Mouse (Mus musculus): ENCODE measurements around the gene Fbxl21. TPM values are rescaled to one million over a fixed set of nuclear protein-coding genes. Genes with fewer than 3 reads are reported as not detected.

Gene Fbxl21
- polyA plus RNA-seq, 1 experiment, result 2.2 TPM

DNA sequence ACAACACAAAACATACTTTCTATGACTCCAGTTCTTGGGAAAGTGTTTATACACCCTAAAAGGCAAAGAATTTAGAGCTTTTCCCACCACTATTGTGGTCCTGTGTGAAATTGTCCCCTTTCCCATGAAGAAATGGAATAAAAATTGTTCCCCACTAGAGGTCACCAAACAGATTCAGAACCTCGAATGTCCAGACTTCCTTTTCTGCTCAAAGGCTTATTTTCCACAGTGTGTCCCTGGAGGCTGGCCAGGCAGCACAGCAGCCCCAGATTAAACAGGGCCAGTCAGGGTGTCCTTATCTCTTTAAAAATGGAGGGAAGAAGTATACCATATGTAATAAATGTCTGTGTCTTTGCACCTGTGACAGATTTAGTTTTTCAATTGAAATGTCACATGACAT is 33.7 kb downstream of the Fbxl21 start:
- Histone ChIP-seq H3K36me3 (ENCODE audit: control insufficient read depth, insufficient read depth, low read length) (no peaks in the 10 kb centered on the region), H3K4me3 (ENCODE audit: low read depth, low read length) (no peak overlapping the region), H3K27me3 (ENCODE audit: control insufficient read depth, insufficient read depth, low read length) (no peaks in the 10 kb centered on the region), H3K4me1 (ENCODE audit: control insufficient read depth, insufficient read depth, insufficient read length, low read length) (peaks cover 20% of the 10 kb centered on the region), H3K27ac (ENCODE audit: insufficient read depth, low read depth, low read length) (no peak overlapping the region)
- WGBS, result 2% methylated on average over 1 of the region's 1 CpGs
- TF ChIP-seq CTCF (IDR thresholded peaks at IDR 0.05; ENCODE audit: extremely low read depth, insufficient read length, insufficient replicate concordance, low read depth, low read length) (no peak; the same call in 1 of the 2 replicates), POLR2A (IDR thresholded peaks at IDR 0.05; ENCODE audit: low read depth, low read length) (no peak)

- WGBS, result 54% methylated on average over 3 of the region's 3 CpGs
- no peaks in the 10 kb centered on the region for H3K36me3 ChIP-seq (ENCODE audit: control insufficient read depth, insufficient read depth, low read length)
- H3K4me3 ChIP-seq (ENCODE audit: low read depth, low read length), result no peak overlapping the region
- H3K4me1 ChIP-seq (ENCODE audit: control insufficient read depth, insufficient read depth, insufficient read length, low read length), result peaks cover 16% of the 10 kb centered on the region
- TF ChIP-seq CTCF (IDR thresholded peaks at IDR 0.05; ENCODE audit: extremely low read depth, insufficient read length, insufficient replicate concordance, low read depth, low read length), result no peak
- TF ChIP-seq POLR2A (IDR thresholded peaks at IDR 0.05; ENCODE audit: low read depth, low read length), result no peak
- H3K27ac ChIP-seq (ENCODE audit: insufficient read depth, low read depth, low read length), result no peak overlapping the region
- H3K27me3 ChIP-seq (ENCODE audit: control insufficient read depth, insufficient read depth, low read length), result no peaks in the 10 kb centered on the region
These were observed 34.4 kb downstream of the Fbxl21 start for GRCm38 (mm10) chr13:56556701-56557100.

GRCm38 (mm10) chr13:56558811-56559210 is 36.5 kb downstream of the Fbxl21 start:
- H3K27ac ChIP-seq (ENCODE audit: insufficient read depth, low read depth, low read length), result no peak overlapping the region
- TF ChIP-seq POLR2A (IDR thresholded peaks at IDR 0.05; ENCODE audit: low read depth, low read length) (no peak), CTCF (IDR thresholded peaks at IDR 0.05; ENCODE audit: extremely low read depth, insufficient read length, insufficient replicate concordance, low read depth, low read length) (no peak)
- H3K4me3 ChIP-seq (ENCODE audit: low read depth, low read length), result no peak overlapping the region
- peaks cover 15% of the 10 kb centered on the region for H3K4me1 ChIP-seq (ENCODE audit: control insufficient read depth, insufficient read depth, insufficient read length, low read length)
- no peaks in the 10 kb centered on the region for H3K27me3 ChIP-seq (ENCODE audit: control insufficient read depth, insufficient read depth, low read length)
- H3K36me3 ChIP-seq (ENCODE audit: control insufficient read depth, insufficient read depth, low read length), result no peaks in the 10 kb centered on the region
- 18% methylated on average over 3 of the region's 3 CpGs for WGBS

DNA sequence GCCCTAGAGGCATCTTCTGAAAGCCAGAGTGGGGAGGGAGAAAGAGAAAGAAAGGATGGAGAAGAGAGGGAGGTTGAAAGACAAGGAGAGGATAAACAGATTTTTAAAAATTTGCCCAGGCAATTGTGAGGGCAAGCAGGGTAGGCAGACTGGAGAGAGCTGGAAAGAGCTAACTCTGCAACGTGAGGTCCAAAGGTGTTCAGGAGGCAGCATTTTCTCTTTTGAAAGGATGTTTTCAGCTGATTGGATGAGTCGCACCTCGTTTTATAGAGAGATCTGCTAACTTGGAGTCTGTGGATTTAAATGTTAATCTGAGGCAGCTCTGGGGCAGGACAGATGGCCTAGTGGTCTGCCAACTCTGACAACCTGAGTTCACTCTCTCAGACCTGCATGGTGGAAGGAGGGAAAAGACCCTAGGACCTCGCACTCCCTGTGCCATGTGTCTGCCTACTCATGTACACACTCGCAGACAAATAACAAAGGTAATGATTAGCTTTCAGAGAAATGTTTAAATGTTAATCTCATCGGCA is 37.6 kb downstream of the Fbxl21 start:
- H3K27ac ChIP-seq (ENCODE audit: insufficient read depth, low read depth, low read length), result no peak overlapping the region
- H3K4me1 ChIP-seq (ENCODE audit: control insufficient read depth, insufficient read depth, insufficient read length, low read length), result peaks cover 15% of the 10 kb centered on the region
- WGBS, result 88% methylated on average over 6 of the region's 6 CpGs
- TF ChIP-seq POLR2A (IDR thresholded peaks at IDR 0.05; ENCODE audit: low read depth, low read length) (no peak), CTCF (IDR thresholded peaks at IDR 0.05; ENCODE audit: extremely low read depth, insufficient read length, insufficient replicate concordance, low read depth, low read length) (no peak)
- no peak overlapping the region for H3K4me3 ChIP-seq (ENCODE audit: low read depth, low read length)
- H3K36me3 ChIP-seq (ENCODE audit: control insufficient read depth, insufficient read depth, low read length), result no peaks in the 10 kb centered on the region
- H3K27me3 ChIP-seq (ENCODE audit: control insufficient read depth, insufficient read depth, low read length), result no peaks in the 10 kb centered on the region

GRCm38 (mm10) chr13:56561129-56561528 is 38.9 kb downstream of the Fbxl21 start:
- H3K27ac ChIP-seq (ENCODE audit: insufficient read depth, low read depth, low read length), result no peak overlapping the region
- WGBS, result 43% methylated on average over 8 of the region's 8 CpGs

DNA sequence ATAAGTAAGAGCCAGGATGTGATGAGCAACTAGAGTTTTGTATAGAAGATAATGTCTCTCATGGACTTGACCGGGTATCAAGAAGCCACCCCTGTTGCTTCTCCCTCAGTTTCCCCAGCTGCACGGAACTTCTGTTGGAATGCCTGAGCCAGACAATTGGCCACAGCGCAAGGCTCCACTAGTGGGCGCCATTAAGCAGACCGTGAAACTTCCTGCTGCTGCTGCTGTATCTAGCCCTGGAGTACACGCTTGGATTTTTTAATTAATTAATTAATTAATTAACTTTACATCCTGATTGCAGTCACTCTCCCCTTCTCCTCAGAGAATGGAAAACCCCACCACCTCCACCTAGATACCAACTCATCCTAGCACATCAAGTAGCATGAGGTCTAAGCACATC is 40.8 kb downstream of the Fbxl21 start:
- no peaks in the 10 kb centered on the region for H3K36me3 ChIP-seq (ENCODE audit: control insufficient read depth, insufficient read depth, low read length)
- H3K4me3 ChIP-seq (ENCODE audit: low read depth, low read length), result no peak overlapping the region
- H3K4me1 ChIP-seq (ENCODE audit: control insufficient read depth, insufficient read depth, insufficient read length, low read length), result peaks cover 6% of the 10 kb centered on the region
- peak; percentile 71; the same call in 1 of the 2 replicates for TF ChIP-seq CTCF (IDR thresholded peaks at IDR 0.05; ENCODE audit: extremely low read depth, insufficient read length, insufficient replicate concordance, low read depth, low read length)
- TF ChIP-seq POLR2A (IDR thresholded peaks at IDR 0.05; ENCODE audit: low read depth, low read length), result no peak
- H3K27ac ChIP-seq (ENCODE audit: insufficient read depth, low read depth, low read length), result no peak overlapping the region
- 36% methylated on average over 6 of the region's 6 CpGs for WGBS
- H3K27me3 ChIP-seq (ENCODE audit: control insufficient read depth, insufficient read depth, low read length), result no peaks in the 10 kb centered on the region

More at GRCm38 (mm10) chr13:56561129-56561528, 38.9 kb downstream of the Fbxl21 start:
- Histone ChIP-seq H3K4me1 (ENCODE audit: control insufficient read depth, insufficient read depth, insufficient read length, low read length) (peaks cover 10% of the 10 kb centered on the region), H3K27me3 (ENCODE audit: control insufficient read depth, insufficient read depth, low read length) (no peaks in the 10 kb centered on the region), H3K36me3 (ENCODE audit: control insufficient read depth, insufficient read depth, low read length) (no peaks in the 10 kb centered on the region), H3K4me3 (ENCODE audit: low read depth, low read length) (no peak overlapping the region)
- TF ChIP-seq CTCF (IDR thresholded peaks at IDR 0.05; ENCODE audit: extremely low read depth, insufficient read length, insufficient replicate concordance, low read depth, low read length) (no peak), POLR2A (IDR thresholded peaks at IDR 0.05; ENCODE audit: low read depth, low read length) (no peak)

GRCm38 (mm10) chr13:56566336-56566735 is 44.1 kb downstream of the Fbxl21 start:
- TF ChIP-seq CTCF (IDR thresholded peaks at IDR 0.05; ENCODE audit: extremely low read depth, insufficient read length, insufficient replicate concordance, low read depth, low read length) (no peak), POLR2A (IDR thresholded peaks at IDR 0.05; ENCODE audit: low read depth, low read length) (no peak)
- Histone ChIP-seq H3K4me1 (ENCODE audit: control insufficient read depth, insufficient read depth, insufficient read length, low read length) (no peaks in the 10 kb centered on the region; the same call in 1 of the 2 replicates), H3K27ac (ENCODE audit: insufficient read depth, low read depth, low read length) (no peak overlapping the region), H3K27me3 (ENCODE audit: control insufficient read depth, insufficient read depth, low read length) (no peaks in the 10 kb centered on the region), H3K4me3 (ENCODE audit: low read depth, low read length) (no peak overlapping the region), H3K36me3 (ENCODE audit: control insufficient read depth, insufficient read depth, low read length) (no peaks in the 10 kb centered on the region)
- WGBS, result 79% methylated on average over 10 of the region's 10 CpGs

Data from small intestine, adult 2 months (tissue).